Comparison of ENCODE assay signal across 8 mouse cellular contexts in the genomic region with DNA sequence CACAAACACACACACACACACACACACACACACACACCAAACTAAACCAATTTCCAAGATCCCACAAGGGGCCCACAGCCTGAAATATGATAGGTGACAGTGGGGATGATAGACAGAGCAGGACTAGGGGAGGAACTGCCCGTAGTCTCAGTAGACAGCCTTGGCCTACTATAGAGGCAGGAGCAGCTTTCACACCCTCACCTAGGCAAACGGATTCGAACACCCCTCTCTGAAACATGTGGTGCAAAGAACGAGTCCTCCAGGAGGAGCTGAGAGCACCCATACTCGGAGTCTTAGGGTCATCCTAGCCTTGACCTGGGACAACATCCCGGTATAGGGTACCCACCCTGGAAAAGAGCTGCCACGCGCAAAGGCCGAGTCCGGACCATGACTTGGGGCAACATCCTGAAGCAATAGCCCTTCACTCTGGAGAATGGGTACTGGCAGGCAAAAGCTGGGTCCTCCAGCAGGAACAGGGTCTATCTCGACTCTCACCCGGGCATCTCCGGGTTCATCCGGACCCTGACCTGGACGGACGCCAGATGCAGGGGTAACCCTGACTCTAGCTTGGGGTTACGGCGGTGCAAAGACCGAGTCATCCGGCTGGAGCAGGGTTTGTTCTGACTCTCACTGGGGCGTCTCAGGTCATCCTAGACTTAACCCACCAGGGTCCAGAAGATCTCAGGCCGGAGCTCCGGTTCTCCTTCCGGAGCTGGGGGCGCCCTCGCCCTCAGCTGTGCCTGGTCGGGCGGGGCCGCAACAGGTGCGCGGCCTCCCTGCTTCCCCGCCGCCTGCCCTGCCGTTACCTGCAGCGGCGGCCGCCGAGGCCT. TPM values are rescaled to one million over a fixed set of nuclear protein-coding genes. Genes with fewer than 3 reads are reported as not detected.
DNase-seq lines count a peak whose midpoint lies in the region; ATAC-seq and TF ChIP-seq lines count a peak whose summit lies in the region.

No protein-coding gene starts in this region.

- H3K4me1 ChIP-seq in G1E (ENCODE audit: insufficient read depth, low read depth, low read length) = peaks cover 17% of the 10 kb centered on the region
- H3K4me1 ChIP-seq in embryonic facial prominence, embryonic 12.5 days = peaks cover 6% of the 10 kb centered on the region
- H3K4me1 ChIP-seq in heart, embryonic 14.5 days (ENCODE audit: control insufficient read depth in 2 of 2, insufficient read depth in 2 of 2, low read length in 2 of 2) = peaks cover 7 to 18% of the 10 kb centered on the region in 2 experiments
- peaks cover 4% of the 10 kb centered on the region; the same call in 1 of the 2 replicates for H3K4me1 ChIP-seq in midbrain, embryonic 11.5 days (ENCODE audit: control insufficient read depth, insufficient read depth, low read length)

- WGBS in embryonic facial prominence, embryonic 12.5 days = 4% methylated on average over 38 of the region's 38 CpGs
- WGBS in heart, embryonic 14.5 days = 4% methylated on average over 38 of the region's 38 CpGs
- WGBS in midbrain, embryonic 11.5 days = 4% methylated on average over 38 of the region's 38 CpGs

- no peaks in the 10 kb centered on the region for H3K36me3 ChIP-seq in G1E (replicated peaks)
- no peaks in the 10 kb centered on the region for H3K36me3 ChIP-seq in embryonic facial prominence, embryonic 12.5 days
- no peaks in the 10 kb centered on the region for H3K36me3 ChIP-seq in heart, embryonic 14.5 days (ENCODE audit: control insufficient read depth, insufficient read depth, low read length)
- no peaks in the 10 kb centered on the region for H3K36me3 ChIP-seq in midbrain, embryonic 11.5 days (ENCODE audit: control insufficient read depth, insufficient read depth, low read length)

- no peaks in the 10 kb centered on the region for H3K9me3 ChIP-seq in G1E (replicated peaks)
- H3K9me3 ChIP-seq in embryonic facial prominence, embryonic 12.5 days = no peaks in the 10 kb centered on the region
- no peaks in the 10 kb centered on the region for H3K9me3 ChIP-seq in heart, embryonic 14.5 days (ENCODE audit: control insufficient read depth, low read length)
- H3K9me3 ChIP-seq in midbrain, embryonic 11.5 days (ENCODE audit: control insufficient read depth, low read length) = no peaks in the 10 kb centered on the region

- H3K9ac ChIP-seq in embryonic facial prominence, embryonic 12.5 days = peak overlapping the region; percentile 67
- H3K9ac ChIP-seq in heart, embryonic 14.5 days (ENCODE audit: low read length) = peak overlapping the region; percentile 91
- H3K9ac ChIP-seq in midbrain, embryonic 11.5 days (ENCODE audit: low read length) = peak overlapping the region; percentile 84

- no peak overlapping the region for H3K27ac ChIP-seq in embryonic facial prominence, embryonic 12.5 days
- H3K27ac ChIP-seq in heart, embryonic 14.5 days (replicated peaks in 1 of 2; ENCODE audit: control insufficient read depth in 1 of 2, insufficient read depth in 1 of 2, low read depth in 2 of 2, low read length in 2 of 2) = peak overlapping the region in 1 of 2 experiments; percentile 33; a peak in 2 of 4 replicates
- no peak overlapping the region for H3K27ac ChIP-seq in midbrain, embryonic 11.5 days (ENCODE audit: low read depth, low read length)

- peak; percentile 31 for DNase-seq in layer of hippocampus, adult 11-12 months (ENCODE audit: low spot score)
- DNase-seq in layer of hippocampus, adult 9-11 months = no peak
- DNase-seq in G1E (ENCODE audit: low spot score) (peak; percentile 2), MN1 (ENCODE audit: low spot score) (no peak)
- DNase-seq in kidney, postnatal 36 days = peak; percentile 58 to 72
- DNase-seq in midbrain, embryonic 11.5 days (ENCODE audit: low spot score, missing footprints) = peak; percentile 92

- H3K27me3 ChIP-seq in G1E (ENCODE audit: insufficient read depth, low read length) = peaks cover 7% of the 10 kb centered on the region
- H3K27me3 ChIP-seq in embryonic facial prominence, embryonic 12.5 days = peaks cover 11% of the 10 kb centered on the region
- no peaks in the 10 kb centered on the region for H3K27me3 ChIP-seq in heart, embryonic 14.5 days (ENCODE audit: control insufficient read depth, insufficient read depth, low read length)
- H3K27me3 ChIP-seq in midbrain, embryonic 11.5 days (ENCODE audit: control insufficient read depth, insufficient read depth, low read length) = no peaks in the 10 kb centered on the region

- peak; percentile 23 for ATAC-seq in G1E (ENCODE audit: extremely low read depth, insufficient number of reproducible peaks, low FRiP score, poor library complexity, severe bottlenecking)
- ATAC-seq in embryonic facial prominence, embryonic 12.5 days (ENCODE audit: insufficient number of reproducible peaks, insufficient read depth, low FRiP score, low TSS enrichment) = peak; percentile 53
- peak; percentile 60 for ATAC-seq in heart, embryonic 14.5 days (ENCODE audit: insufficient number of reproducible peaks, insufficient read depth, low FRiP score, low read depth)
- peak; percentile 74 for ATAC-seq in midbrain, embryonic 11.5 days (ENCODE audit: low FRiP score)

- H3K4me2 ChIP-seq in embryonic facial prominence, embryonic 12.5 days (replicated peaks) = peak overlapping the region; percentile 87
- peak overlapping the region; percentile 91 for H3K4me2 ChIP-seq in heart, embryonic 14.5 days (ENCODE audit: low read length)
- H3K4me2 ChIP-seq in midbrain, embryonic 11.5 days = peak overlapping the region; percentile 86

- TF ChIP-seq CTCF in G1E (IDR thresholded peaks at IDR 0.05; ENCODE audit: low read depth, low read length) = no peak

- peak overlapping the region; percentile 86 for H3K4me3 ChIP-seq in G1E (ENCODE audit: low read depth, low read length)
- H3K4me3 ChIP-seq in embryonic facial prominence, embryonic 12.5 days = peak overlapping the region; percentile 73
- peak overlapping the region; percentile 92 to 96 for H3K4me3 ChIP-seq in heart, embryonic 14.5 days (ENCODE audit: control insufficient read depth in 1 of 2, insufficient read depth in 1 of 2, low read depth in 1 of 2, low read length in 2 of 2)
- H3K4me3 ChIP-seq in midbrain, embryonic 11.5 days (ENCODE audit: low read depth, low read length) = peak overlapping the region; percentile 87

RNA-seq across cellular contexts. Expression of a gene that starts 0.7 kb away (rescaled TPM):
- total RNA-seq in G1E (2014; fragmentation: Nextera tagmentation) (not detected in 2 replicates), G1E (2017) (0.12 TPM in 1 of 2 replicates, not detected in the other)
- polyA plus RNA-seq in G1E (2012) = not detected in 2 replicates
- 0.43 and 0.53 TPM in 2 replicates for polyA plus RNA-seq in embryonic facial prominence, embryonic 12.5 days (2016; fragmentation: Nextera tagmentation; extraction: Ambion mirVana)
- not detected in 2 replicates for polyA plus RNA-seq in heart, embryonic 14.5 days (2014; fragmentation: Nextera tagmentation; extraction: Ambion mirVana)
- 1.6 TPM in 2 replicates for polyA plus RNA-seq in midbrain, embryonic 11.5 days (2014; fragmentation: Nextera tagmentation; extraction: Ambion mirVana)

RNA-seq across cellular contexts. Expression of a gene that starts 6.5 kb away (rescaled TPM):
- total RNA-seq in G1E (2014; fragmentation: Nextera tagmentation) = 15.4 and 16.4 TPM in 2 replicates
- 20.7 and 22.8 TPM in 2 replicates for total RNA-seq in G1E (2017)
- polyA plus RNA-seq in G1E (2012) = 5.5 and 12.8 TPM in 2 replicates
- 27.3 and 28.3 TPM in 2 replicates for polyA plus RNA-seq in embryonic facial prominence, embryonic 12.5 days (2016; fragmentation: Nextera tagmentation; extraction: Ambion mirVana)
- polyA plus RNA-seq in heart, embryonic 14.5 days (2014; fragmentation: Nextera tagmentation; extraction: Ambion mirVana) = 32.2 and 32.7 TPM in 2 replicates
- polyA plus RNA-seq in midbrain, embryonic 11.5 days (2014; fragmentation: Nextera tagmentation; extraction: Ambion mirVana) = 80.7 and 82.6 TPM in 2 replicates

Comparison
In these comparisons a context has a peak if more than half of its experiments do, and no peak if none do; other contexts are left out.
1. DNase-seq: peak in layer of hippocampus, adult 11-12 months (single experiment), G1E (single experiment), kidney, postnatal 36 days (2 of 2) and midbrain, embryonic 11.5 days (single experiment); none in layer of hippocampus, adult 9-11 months (single experiment) and MN1 (single experiment).
2. ATAC-seq: peak in every context shown above with its lines; median percentile 74 in midbrain, embryonic 11.5 days; 60 in heart, embryonic 14.5 days; 53 in embryonic facial prominence, embryonic 12.5 days; 23 in G1E.
3. Peak in every context shown above with its lines, with median percentiles within 50 percentile points of each other: H3K4me3 ChIP-seq, H3K4me2 ChIP-seq and H3K9ac ChIP-seq.